Mouse (Mus musculus) thymus, postnatal 10 days (tissue): Measurements from ENCODE around the gene Gm11492.

Experiments
- DNase-seq, 2 experiments: peaks; one replicate each; pipeline ENCODE4 v3.0.0; 2021; ENCODE audit warnings: low spot score in 2 of 2

Gene Gm11492

DNA sequence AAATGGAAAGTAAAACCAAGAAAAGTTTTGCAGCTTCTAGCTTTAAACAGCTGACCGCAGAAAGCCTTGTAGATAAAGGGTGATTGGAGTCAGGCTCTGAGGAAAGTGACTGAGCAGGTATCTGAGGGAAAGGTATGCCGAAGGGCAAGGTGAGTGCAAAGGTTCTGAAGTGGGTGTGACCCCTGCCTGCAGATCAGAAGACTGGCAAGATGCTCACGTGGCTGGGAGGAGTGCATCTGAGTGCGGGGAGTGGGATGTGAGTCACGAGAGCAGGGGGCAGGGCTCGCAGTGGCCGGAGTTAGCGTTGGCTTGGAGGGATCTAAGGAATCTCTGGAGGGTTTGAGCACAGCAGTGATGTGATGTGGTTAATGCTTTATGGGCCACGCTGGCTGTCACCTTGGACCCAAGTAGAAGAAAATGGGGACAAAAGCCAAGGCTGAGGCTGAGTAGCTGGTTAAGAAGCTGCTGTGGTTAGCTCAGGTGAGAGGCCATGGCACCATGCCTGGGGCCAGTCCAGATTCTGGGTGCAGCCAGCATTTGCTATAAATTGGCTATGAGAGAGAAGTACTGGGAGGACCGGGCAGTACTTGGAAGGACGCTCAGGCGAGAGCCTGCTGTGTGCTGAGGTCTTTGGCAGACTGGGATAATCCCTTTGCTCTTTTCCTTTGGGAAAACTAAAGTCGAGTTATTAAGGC is 33.1 kb downstream of the Gm11492 start:
- no peak for DNase-seq

DNA sequence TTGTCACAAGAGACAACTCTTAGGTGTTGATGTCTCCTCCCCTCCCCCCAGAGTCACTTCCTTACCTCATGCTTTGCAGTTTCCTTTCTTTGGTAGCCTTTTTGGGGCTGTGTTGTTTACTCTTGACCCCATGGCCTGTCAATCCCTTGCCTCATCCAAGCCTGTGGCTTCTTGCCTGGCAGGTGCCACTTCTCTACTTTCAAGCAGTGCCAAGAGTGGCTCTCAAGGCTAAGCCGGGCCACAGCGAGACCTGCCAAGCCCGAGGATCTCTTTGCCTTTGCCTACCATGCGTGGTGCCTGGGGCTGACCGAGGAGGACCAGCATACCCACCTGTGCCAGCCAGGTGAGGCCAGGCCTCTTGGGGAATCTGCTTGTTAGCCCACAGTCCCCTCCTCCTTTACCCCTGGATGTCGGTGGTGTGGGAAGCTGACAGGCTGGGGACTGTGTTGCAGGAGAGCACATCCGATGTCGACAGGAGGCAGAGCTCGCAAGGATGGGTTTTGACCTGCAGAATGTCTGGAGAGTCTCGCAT is 33.9 kb downstream of the Gm11492 start:
- DNase-seq: no peak

DNA sequence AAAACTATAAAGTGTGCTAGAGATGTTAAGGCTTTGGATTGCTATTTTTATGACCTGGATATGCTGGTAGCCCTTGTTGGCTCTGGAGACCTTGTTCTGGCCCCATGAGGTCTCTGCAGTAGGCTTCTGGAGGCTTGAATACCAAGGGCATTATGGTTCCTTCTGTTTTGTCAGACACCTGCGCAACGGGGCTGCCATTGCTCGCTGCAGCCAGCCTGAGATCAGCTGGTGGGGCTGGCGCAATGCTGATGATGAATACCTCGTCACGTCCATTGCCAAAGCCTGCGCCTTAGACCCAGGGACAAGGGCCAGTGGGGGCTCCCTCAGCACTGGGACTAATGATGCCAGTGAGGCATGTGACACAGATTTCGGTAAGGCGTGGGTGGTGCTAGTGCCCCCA is 35.8 kb downstream of the Gm11492 start:
- DNase-seq: no peak

DNA sequence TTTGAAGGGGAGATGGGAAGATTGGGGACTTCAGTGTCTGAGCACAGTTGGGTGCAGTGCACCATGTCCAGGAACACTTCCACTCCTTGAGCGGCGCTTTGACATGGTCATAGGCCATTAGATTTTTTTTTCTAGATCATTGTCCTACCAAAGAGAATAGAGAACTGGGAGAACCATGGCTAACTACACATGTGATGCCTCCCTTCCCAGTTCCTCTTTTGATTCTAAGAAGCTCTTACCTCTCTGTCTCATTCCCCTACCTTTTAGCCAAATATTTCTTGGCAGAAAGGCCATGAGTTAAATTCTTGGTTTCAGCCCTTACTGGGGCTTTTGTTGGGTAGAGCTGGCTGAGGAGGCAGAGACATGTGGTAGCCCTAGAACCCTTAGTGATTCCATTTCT is 37.1 kb downstream of the Gm11492 start:
- DNase-seq: no peak

DNA sequence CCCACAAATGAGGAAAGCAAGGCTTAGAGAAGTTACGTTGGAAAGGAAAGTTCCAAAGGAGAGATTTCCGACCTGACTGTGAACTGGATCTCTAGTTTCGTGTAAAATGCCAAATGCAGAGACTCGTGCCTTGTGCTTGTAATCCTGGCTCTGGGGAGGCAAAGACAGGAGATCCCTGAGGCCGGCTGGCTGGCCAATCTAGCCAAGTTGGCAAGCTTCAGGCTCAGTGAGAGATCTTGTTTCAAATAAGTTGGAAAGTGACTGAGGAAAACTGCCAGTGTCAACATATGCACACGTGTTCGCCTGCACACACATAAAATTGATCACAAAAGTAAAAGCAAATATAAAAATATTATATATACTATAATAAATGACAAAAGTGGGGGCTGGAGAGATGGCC is 42.8 kb downstream of the Gm11492 start:
- no peak for DNase-seq

DNA sequence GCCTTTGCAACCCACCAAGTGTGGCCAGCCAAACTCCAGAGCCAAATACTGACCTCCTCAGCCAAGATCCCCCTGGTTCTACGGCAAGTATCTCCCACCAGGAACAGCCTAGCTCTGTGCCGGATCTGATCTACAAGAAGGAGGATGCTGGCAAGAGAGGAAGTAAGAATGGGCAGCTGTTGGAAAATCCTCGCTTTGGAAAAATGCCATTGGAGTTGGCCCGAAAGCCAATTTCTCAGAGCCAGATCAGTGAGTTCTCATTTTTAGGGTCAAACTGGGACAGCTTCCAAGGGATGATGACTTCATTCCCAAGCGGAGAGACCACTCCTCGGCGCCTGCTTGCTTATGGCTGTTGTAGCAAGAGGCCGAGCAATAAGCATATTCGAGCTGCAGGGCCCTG is 45.1 kb downstream of the Gm11492 start:
- DNase-seq: no peak

DNA sequence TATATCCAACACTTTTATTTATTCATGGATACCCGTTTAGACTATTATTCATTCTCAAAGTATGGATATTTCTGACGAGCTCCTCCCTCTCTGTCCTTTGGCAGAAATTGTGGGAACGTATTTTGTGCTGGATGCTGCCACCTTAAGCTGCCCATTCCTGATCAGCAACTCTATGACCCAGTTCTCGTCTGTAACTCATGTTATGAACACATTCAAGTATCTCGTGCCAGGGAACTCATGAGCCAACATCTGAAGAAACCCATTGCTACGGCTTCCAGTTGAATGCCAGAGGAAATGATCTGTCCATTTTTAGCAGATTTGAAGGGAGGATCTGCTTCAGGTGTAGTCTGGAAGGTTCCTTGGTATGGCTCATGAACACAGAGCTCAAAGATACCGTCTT is 47.5 kb downstream of the Gm11492 start:
- DNase-seq: no peak

DNA sequence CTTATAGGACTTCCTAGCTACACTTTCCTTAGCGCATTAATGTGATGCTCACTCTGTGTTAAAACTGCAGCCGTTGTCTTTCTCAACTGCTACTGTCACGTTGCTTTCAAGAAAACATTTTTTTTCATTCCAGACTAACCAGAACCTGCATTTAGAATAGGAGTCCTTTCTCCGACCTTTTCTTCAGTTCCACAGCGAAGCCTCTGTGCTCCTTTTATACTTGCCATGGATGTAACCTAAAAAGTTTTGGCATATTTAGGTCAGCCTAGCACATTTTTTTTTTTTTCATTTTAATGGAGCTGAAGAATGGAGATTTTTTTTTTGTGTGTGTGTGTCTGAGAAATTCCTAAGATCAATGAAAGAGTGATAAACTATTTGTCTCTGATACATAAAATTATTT is 49.1 kb downstream of the Gm11492 start:
- DNase-seq: no peak

DNA sequence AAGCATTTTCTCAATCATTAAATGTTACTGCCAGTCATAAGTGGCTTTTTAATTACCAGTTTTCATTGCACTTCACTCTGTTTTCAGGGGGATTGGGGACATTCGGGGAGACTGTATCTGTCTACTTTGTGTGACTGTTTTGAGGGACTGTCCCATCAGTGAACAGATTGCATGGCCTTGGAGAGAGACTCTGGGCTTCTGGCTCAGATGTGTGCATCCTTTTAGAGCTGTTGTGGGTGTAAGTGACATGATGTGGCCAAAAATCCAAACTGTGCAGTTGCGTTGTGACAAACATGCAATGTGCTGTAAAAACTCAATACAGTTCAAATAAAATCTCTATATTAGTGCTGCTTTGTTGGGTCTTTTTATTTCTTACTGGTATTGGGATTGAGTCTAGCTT is 49.5 kb downstream of the Gm11492 start:
- no peak for DNase-seq

DNA sequence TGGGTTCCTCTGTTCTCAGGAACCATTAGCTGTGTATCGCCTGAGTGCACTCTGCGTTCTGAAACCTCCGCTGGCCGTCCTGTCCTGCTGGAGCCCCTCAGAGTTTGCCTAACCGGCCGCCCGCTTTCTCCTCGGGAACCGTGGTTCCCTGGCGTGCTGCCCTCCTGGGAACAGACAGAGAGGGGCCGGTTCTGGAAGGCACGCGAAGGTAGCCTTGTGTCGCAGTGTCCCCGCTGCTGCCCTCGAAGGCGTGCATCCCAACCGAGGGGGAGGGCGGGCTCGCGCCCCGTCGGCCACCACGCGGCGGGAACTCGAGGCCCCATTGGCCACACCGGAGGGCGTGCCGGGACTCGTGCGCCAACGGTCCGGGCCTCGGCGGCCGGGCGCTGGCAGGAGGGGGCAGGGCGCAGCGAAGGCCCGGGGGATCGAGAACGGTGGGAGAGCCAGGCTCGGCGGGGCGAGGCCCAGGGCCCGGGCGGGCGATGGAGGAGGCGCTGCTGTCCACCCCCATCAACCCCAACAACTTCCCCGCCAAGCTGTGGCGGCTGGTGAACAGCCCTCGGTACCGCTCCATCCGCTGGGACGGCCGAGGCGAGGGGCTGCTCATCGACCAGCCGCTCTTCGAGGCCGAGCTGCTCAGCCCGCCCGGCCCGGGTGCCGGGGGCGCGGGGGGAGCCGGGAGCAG is 50.5 kb downstream of the Gm11492 start, which contains the start of gene Hsf5:
Gene Hsf5, plus strand, starts transcription at position 375 of the 685 bp plus-strand sequence.
- DNase-seq: no peak

DNA sequence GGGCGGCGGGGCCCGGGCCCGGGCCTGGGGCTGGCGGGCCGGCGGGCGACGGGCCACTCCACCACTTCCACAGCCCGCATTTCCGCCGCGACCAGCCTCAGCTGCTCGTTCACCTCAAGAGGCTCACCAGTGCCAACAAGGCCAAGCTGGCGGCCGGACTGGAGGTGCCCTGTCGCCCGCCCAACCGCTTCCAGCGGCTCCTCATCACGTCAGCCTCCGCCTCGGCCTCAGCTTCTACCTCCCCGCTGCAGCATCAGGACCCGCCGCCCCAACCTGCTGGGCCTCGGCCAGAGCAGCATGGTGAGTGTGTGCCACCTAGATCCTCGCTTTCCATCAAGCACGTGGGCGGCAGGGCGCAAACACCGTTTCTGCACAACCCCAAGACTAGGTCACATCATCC is 51.2 kb downstream of the Gm11492 start:
- DNase-seq: no peak
